Mouse (Mus musculus) stomach, embryonic 16.5 days (tissue): ENCODE data around the gene 4933427D14Rik. TPM values are rescaled to one million over a fixed set of nuclear protein-coding genes. Genes with fewer than 3 reads are reported as not detected.

Experiments used
- ATAC-seq: fragments of 200-750 bp; cut with Nextera tagmentation; 2 replicates; pipeline ENCODE4 v1.8.0; 2017; ENCODE audit warnings: moderate number of reproducible peaks, moderate TSS enrichment; ENCODE audit not compliant: insufficient read depth, low FRiP score
- H3K27ac ChIP-seq: fragments of 300-500 bp; sonication (generic); 2 replicates; pipeline ENCODE4 v1.5.1; 2014; ENCODE audit warnings: low read length
- H3K27me3 ChIP-seq: fragments of 300-500 bp; sonication (generic); 2 replicates; pipeline ENCODE4 v1.6.1; 2014; ENCODE audit warnings: low read length, control low read depth, mixed read lengths; ENCODE audit not compliant: control insufficient read depth, insufficient read depth
- H3K36me3 ChIP-seq: fragments of 300-500 bp; sonication (generic); 2 replicates; pipeline ENCODE4 v1.6.1; 2014; ENCODE audit warnings: low read length; ENCODE audit not compliant: control insufficient read depth, insufficient read depth
- H3K4me1 ChIP-seq: fragments of 300-500 bp; sonication (generic); 2 replicates; pipeline ENCODE4 v1.6.1; 2014; ENCODE audit warnings: low read length, control low read depth, mixed read lengths; ENCODE audit not compliant: control insufficient read depth, insufficient read depth
- H3K4me2 ChIP-seq: fragments of 300-500 bp; sonication (generic); 2 replicates; pipeline ENCODE4 v1.6.1; 2014; ENCODE audit warnings: low read depth, low read length, mixed read lengths
- H3K4me3 ChIP-seq: fragments of 300-500 bp; sonication (generic); replicated peaks from 2 replicates; pipeline ENCODE4 v1.5.1; 2014; ENCODE audit warnings: mild to moderate bottlenecking, low read length
- H3K9ac ChIP-seq: fragments of 300-500 bp; sonication (generic); 2 replicates; pipeline ENCODE4 v1.6.1; 2014; ENCODE audit warnings: low read length
- H3K9me3 ChIP-seq: fragments of 300-500 bp; sonication (generic); replicated peaks from 2 replicates; pipeline ENCODE4 v1.6.1; 2016; ENCODE audit warnings: low read length, control low read depth; ENCODE audit not compliant: control insufficient read depth
- WGBS: fragments of 180-500 bp; shearing (Covaris S2); extraction: QIAGEN DNeasy Blood & Tissue Kit; methylation state at CpG from one replicate; pipeline ENCODE4 v1.1.7; 2014; 5-methylcytosine and 5-hydroxymethylcytosine counted together
- polyA plus RNA-seq: library from polyadenylated mRNA; unstranded; fragments of >200 nt; fragmentation: Nextera tagmentation; extraction: Ambion mirVana; gene quantifications from 2 replicates; pipeline ENCODE4 v1.2.1, GENCODE M21; 2015

4933427D14Rik gene
- polyA plus RNA-seq, 1 experiment from 2014 or later = 9.4 TPM

GRCm38 (mm10) chr11:72110726-72111125 lies 96.5 kb downstream of the 4933427D14Rik start:
- no peaks in the 10 kb centered on the region for H3K27me3 ChIP-seq
- H3K4me2 ChIP-seq = no peak overlapping the region
- 41% methylated on average over 3 of the region's 3 CpGs for WGBS
- no peaks in the 10 kb centered on the region for H3K9me3 ChIP-seq
- H3K4me1 ChIP-seq = no peaks in the 10 kb centered on the region
- no peak overlapping the region for H3K27ac ChIP-seq
- no peak overlapping the region for H3K9ac ChIP-seq
- no peaks in the 10 kb centered on the region for H3K36me3 ChIP-seq
- no peak overlapping the region for H3K4me3 ChIP-seq
- no peak for ATAC-seq

GRCm38 (mm10) chr11:72104223-72104622 lies 103.0 kb downstream of the 4933427D14Rik start:
- no peak for ATAC-seq

More at GRCm38 (mm10) chr11:72104223-72104622, 103.0 kb downstream of the 4933427D14Rik start:
- Histone ChIP-seq H3K9ac (no peak overlapping the region), H3K4me3 (no peak overlapping the region), H3K36me3 (no peaks in the 10 kb centered on the region), H3K4me1 (no peaks in the 10 kb centered on the region), H3K27me3 (no peaks in the 10 kb centered on the region), H3K9me3 (no peaks in the 10 kb centered on the region), H3K27ac (no peak overlapping the region), H3K4me2 (no peak overlapping the region)
- 59% methylated on average over 8 of the region's 8 CpGs for WGBS

Other genes starting within 250 kb of the 4933427D14Rik start
- gene Aipl1, start 169.9 kb downstream of the 4933427D14Rik start, polyA plus RNA-seq = 0.16 and 0.22 TPM in 2 replicates
- 74.5 and 76.2 TPM in 2 replicates for gene Pimreg, start 165.4 kb downstream of the 4933427D14Rik start, polyA plus RNA-seq
- 0.63 and 1.0 TPM in 2 replicates for gene Pitpnm3, start 71.7 kb downstream of the 4933427D14Rik start, polyA plus RNA-seq
- 0.20 and 0.23 TPM in 2 replicates for gene Gm43951, start 619 bp downstream of the 4933427D14Rik start, polyA plus RNA-seq
- gene Txndc17, start 88 bp upstream of the 4933427D14Rik start, polyA plus RNA-seq = 234 and 235 TPM in 2 replicates
- 32.6 and 34.1 TPM in 2 replicates for gene Med31, start 8.1 kb upstream of the 4933427D14Rik start, polyA plus RNA-seq
- 0.07 and 0.17 TPM in 2 replicates for gene Slc13a5, start 59.8 kb upstream of the 4933427D14Rik start, polyA plus RNA-seq
- gene Xaf1, start 94.2 kb upstream of the 4933427D14Rik start, polyA plus RNA-seq = 4.3 and 6.1 TPM in 2 replicates
- gene Fbxo39, start 107.0 kb upstream of the 4933427D14Rik start, polyA plus RNA-seq = not detected in 2 replicates
- gene Tekt1, start 155.0 kb upstream of the 4933427D14Rik start, polyA plus RNA-seq = 0.18 and 0.59 TPM in 2 replicates
- gene Smtnl2, start 204.3 kb upstream of the 4933427D14Rik start, polyA plus RNA-seq = 44.0 and 46.2 TPM in 2 replicates
- 8.1 and 8.9 TPM in 2 replicates for gene Ggt6, start 228.1 kb upstream of the 4933427D14Rik start, polyA plus RNA-seq
- 117 and 133 TPM in 2 replicates for gene Mybbp1a, start 233.9 kb upstream of the 4933427D14Rik start, polyA plus RNA-seq